Mouse (Mus musculus): ENCODE measurements around the gene Bcam.

GRCm38 (mm10) chr7:19717346-19717745, 53.5 kb downstream of the Bcam start:
- TF ChIP-seq CTCF (IDR thresholded peaks at IDR 0.05; ENCODE audit: control insufficient read depth, insufficient read depth, insufficient replicate concordance, low read depth, low read length) (no peak), POLR2A (IDR thresholded peaks at IDR 0.05; ENCODE audit: control insufficient read depth, low read depth, low read length) (no peak)

Measured in testis, adult 2 months (tissue).